Mouse (Mus musculus): ENCODE data around the gene B4galnt4. TPM values are rescaled to one million over a fixed set of nuclear protein-coding genes. Genes with fewer than 3 reads are reported as not detected.

The B4galnt4 gene
- total RNA-seq, 2 experiments from 2014 or later, result 87.4 to 95.9 TPM

- intact Hi-C loops (cut with DNase I), result no loop called here
- no peak for DNase-seq (ENCODE audit: extremely low spot score in 1 of 2, low spot score in 2 of 2)
- Histone ChIP-seq H3K4me3 (peak overlapping the region; percentile 84), H3K27ac (peak overlapping the region; percentile 94)
- TF ChIP-seq CTCF (IDR thresholded peaks at IDR 0.05), result no peak
Observed at GRCm38 (mm10) chr7:141061269-141061692, 377 bp downstream of the B4galnt4 start.

- intact Hi-C loops (cut with DNase I), result no loop called here
- peak overlapping the region; percentile 94; the same call in 1 of the 2 replicates for H3K27ac ChIP-seq
- TF ChIP-seq CTCF (IDR thresholded peaks at IDR 0.05), result no peak
- no peak for DNase-seq (ENCODE audit: extremely low spot score in 1 of 2, low spot score in 2 of 2)
- peak overlapping the region; percentile 84 for H3K4me3 ChIP-seq
Observed at GRCm38 (mm10) chr7:141062525-141062924, 1.6 kb downstream of the B4galnt4 start.

GRCm38 (mm10) chr7:141063353-141063752 is 2.4 kb downstream of the B4galnt4 start:
- DNase-seq (ENCODE audit: extremely low spot score in 1 of 2, low spot score in 2 of 2), result no peak
- no peak overlapping the region for H3K4me3 ChIP-seq
- intact Hi-C loops (cut with DNase I), result no loop called here
- TF ChIP-seq CTCF (IDR thresholded peaks at IDR 0.05), result no peak
- H3K27ac ChIP-seq, result peak overlapping the region; percentile 3; the same call in 1 of the 2 replicates

- intact Hi-C loops (cut with DNase I), result no loop called here
- TF ChIP-seq CTCF (IDR thresholded peaks at IDR 0.05), result no peak
- Histone ChIP-seq H3K27ac (no peak overlapping the region), H3K4me3 (no peak overlapping the region)
- DNase-seq (ENCODE audit: extremely low spot score in 1 of 2, low spot score in 2 of 2), result no peak
Observed at GRCm38 (mm10) chr7:141064175-141064574, 3.3 kb downstream of the B4galnt4 start.

- no peak for TF ChIP-seq CTCF (IDR thresholded peaks at IDR 0.05)
- intact Hi-C loops (cut with DNase I), result no loop called here
- DNase-seq (ENCODE audit: extremely low spot score in 1 of 2, low spot score in 2 of 2), result no peak
- no peak overlapping the region for H3K27ac ChIP-seq
- H3K4me3 ChIP-seq, result no peak overlapping the region
Observed at GRCm38 (mm10) chr7:141064576-141064975, 3.7 kb downstream of the B4galnt4 start.

GRCm38 (mm10) chr7:141068351-141068750 is 7.4 kb downstream of the B4galnt4 start:
- H3K4me3 ChIP-seq, result no peak overlapping the region
- no peak for TF ChIP-seq CTCF (IDR thresholded peaks at IDR 0.05)
- intact Hi-C loops (cut with DNase I), result no loop called here
- no peak for DNase-seq (ENCODE audit: extremely low spot score in 1 of 2, low spot score in 2 of 2)
- no peak overlapping the region for H3K27ac ChIP-seq

GRCm38 (mm10) chr7:141070058-141070862 is 9.4 kb downstream of the B4galnt4 start:
- intact Hi-C loops (cut with DNase I), result loop anchor here (5.0 kb wide), 1 partner anchor 102 kb away; the partner anchor contains the start of gene Rnh1
- peak; percentile 74 to 81 for DNase-seq (ENCODE audit: extremely low spot score in 1 of 2, low spot score in 2 of 2)
- peak overlapping the region; percentile 42 for H3K4me3 ChIP-seq
- TF ChIP-seq CTCF (IDR thresholded peaks at IDR 0.05), result peak; percentile 79
- peak overlapping the region; percentile 89 for H3K27ac ChIP-seq

- no peak for DNase-seq (ENCODE audit: extremely low spot score in 1 of 2, low spot score in 2 of 2)
- intact Hi-C loops (cut with DNase I), result loop anchor here (5.0 kb wide), 1 partner anchor 100 kb away; the partner anchor contains the start of gene Rnh1
Observed at GRCm38 (mm10) chr7:141072017-141072745, 11.3 kb downstream of the B4galnt4 start.

GRCm38 (mm10) chr7:141073782-141074181 is 12.9 kb downstream of the B4galnt4 start:
- no peak overlapping the region for H3K4me3 ChIP-seq
- no peak for DNase-seq (ENCODE audit: extremely low spot score in 1 of 2, low spot score in 2 of 2)
- 0 out of 2 replicates have a peak overlapping the region, but pooled peaks have one; percentile 32 for H3K27ac ChIP-seq
- TF ChIP-seq CTCF (IDR thresholded peaks at IDR 0.05), result no peak
- intact Hi-C loops (cut with DNase I), result loop anchor here (5.0 kb wide), 1 partner anchor 99 kb away; the partner anchor contains the start of gene Rnh1

More at GRCm38 (mm10) chr7:141072017-141072745, 11.3 kb downstream of the B4galnt4 start:
- Histone ChIP-seq H3K4me3 (no peak overlapping the region), H3K27ac (peak overlapping the region; percentile 89; the same call in 1 of the 2 replicates)
- TF ChIP-seq CTCF (IDR thresholded peaks at IDR 0.05), result peak; percentile 56

- intact Hi-C loops (cut with DNase I), result no loop called here
- Histone ChIP-seq H3K4me3 (no peak within 1 kb of the TSS), H3K27ac (no peak within 1 kb of the TSS)
- no peak for DNase-seq (ENCODE audit: extremely low spot score in 1 of 2, low spot score in 2 of 2)
- TF ChIP-seq CTCF (IDR thresholded peaks at IDR 0.05), result no peak
Observed at GRCm38 (mm10) chr7:141077841-141078240, 16.9 kb downstream of the B4galnt4 start, which contains the start of gene Pkp3. Pkp3 (plus strand) TSS chr7:141078218.

GRCm38 (mm10) chr7:141078876-141079275 is 18.0 kb downstream of the B4galnt4 start:
- intact Hi-C loops (cut with DNase I), result no loop called here
- TF ChIP-seq CTCF (IDR thresholded peaks at IDR 0.05), result no peak
- DNase-seq (ENCODE audit: extremely low spot score in 1 of 2, low spot score in 2 of 2), result no peak
- H3K4me3 ChIP-seq, result no peak overlapping the region
- no peak overlapping the region for H3K27ac ChIP-seq
